ENCODE assay signal across 14 mouse cellular contexts in genomic region chr14:60381671-60382070, GRCm38 (mm10). TPM values are rescaled to one million over a fixed set of nuclear protein-coding genes. Genes with fewer than 3 reads are reported as not detected.
A peak's percentile ranks its signal among the peaks of the same experiment; 100 is the strongest.
DNase-seq lines count a peak whose midpoint lies in the region; ATAC-seq and TF ChIP-seq lines count a peak whose summit lies in the region.
"Had no signal": no experiment of that assay in that cellular context is flagged by ENCODE, and none has a peak within 500 bp of the region (broad histone marks: within the 10 kb centered on the region; RNA-seq: fewer than 3 reads in every experiment).

No protein-coding gene starts in this region.

- peak overlapping the region; percentile 5; the same call in 1 of the 2 replicates for H3K4me3 ChIP-seq in forebrain, embryonic 10.5 days
- H3K4me3 ChIP-seq in hindbrain, embryonic 12.5 days = peak overlapping the region; percentile 25
- peak overlapping the region; percentile 88 for H3K4me3 ChIP-seq in midbrain, embryonic 14.5 days (replicated peaks; ENCODE audit: low read depth, low read length)
- H3K4me3 ChIP-seq: erythroblast, embryonic 14.5 days; megakaryocyte, embryonic 14.5 days had no signal

- no peak overlapping the region for H3K27ac ChIP-seq in forebrain, embryonic 10.5 days
- H3K27ac ChIP-seq in hindbrain, embryonic 12.5 days = no peak overlapping the region
- no peak overlapping the region for H3K27ac ChIP-seq in midbrain, embryonic 14.5 days (replicated peaks; ENCODE audit: low read depth, low read length)

- 92% methylated on average over 4 of the region's 4 CpGs for WGBS in forebrain, embryonic 10.5 days
- WGBS in hindbrain, embryonic 12.5 days = 70% methylated on average over 4 of the region's 4 CpGs
- 59% methylated on average over 4 of the region's 4 CpGs for WGBS in midbrain, embryonic 14.5 days

- H3K9me3 ChIP-seq in forebrain, embryonic 10.5 days = no peaks in the 10 kb centered on the region
- H3K9me3 ChIP-seq in hindbrain, embryonic 12.5 days (replicated peaks) = no peaks in the 10 kb centered on the region
- H3K9me3 ChIP-seq in midbrain, embryonic 14.5 days (ENCODE audit: control insufficient read depth, low read length) = no peaks in the 10 kb centered on the region
- H3K9me3 ChIP-seq: megakaryocyte, embryonic 14.5 days had no signal

- ATAC-seq in hindbrain, embryonic 12.5 days (ENCODE audit: low FRiP score) = no peak
- ATAC-seq in midbrain, embryonic 14.5 days (ENCODE audit: low FRiP score, low TSS enrichment) = no peak
- ATAC-seq in erythroblast, adult 5-6 weeks (replicated peaks; ENCODE audit: low FRiP score, poor library complexity, severe bottlenecking) = no peak
- ATAC-seq: CD4-positive, CD25-positive, alpha-beta regulatory T cell, adult 4 months had no signal

- H3K27me3 ChIP-seq in forebrain, embryonic 10.5 days (ENCODE audit: poor library complexity, severe bottlenecking) = peaks cover 41% of the 10 kb centered on the region
- H3K27me3 ChIP-seq in hindbrain, embryonic 12.5 days = no peaks in the 10 kb centered on the region
- H3K27me3 ChIP-seq in midbrain, embryonic 14.5 days (ENCODE audit: control insufficient read depth, insufficient read depth, low read length) = no peaks in the 10 kb centered on the region

- peaks cover 16% of the 10 kb centered on the region for H3K36me3 ChIP-seq in forebrain, embryonic 10.5 days (replicated peaks)
- H3K36me3 ChIP-seq in hindbrain, embryonic 12.5 days = no peaks in the 10 kb centered on the region
- H3K36me3 ChIP-seq in midbrain, embryonic 14.5 days (ENCODE audit: control insufficient read depth, insufficient read depth, low read length) = 0 out of 2 replicates have a peak, but pooled peaks cover 7% of the 10 kb centered on the region

- no peak for TF ChIP-seq CTCF in brain, embryonic 14.5 days (IDR thresholded peaks at IDR 0.05; ENCODE audit: borderline replicate concordance, extremely low read depth, insufficient read depth, insufficient read length)

- peak overlapping the region; percentile 71 for H3K4me2 ChIP-seq in hindbrain, embryonic 12.5 days (replicated peaks)
- peak overlapping the region; percentile 83 for H3K4me2 ChIP-seq in midbrain, embryonic 14.5 days (ENCODE audit: low read length)
- H3K4me2 ChIP-seq: lung, embryonic 14.5 days had no signal

- H3K4me1 ChIP-seq in forebrain, embryonic 10.5 days = peaks cover 83% of the 10 kb centered on the region
- H3K4me1 ChIP-seq in hindbrain, embryonic 12.5 days = peaks cover 66% of the 10 kb centered on the region
- H3K4me1 ChIP-seq in midbrain, embryonic 14.5 days (ENCODE audit: control insufficient read depth, insufficient read depth, low read length) = peaks cover 73% of the 10 kb centered on the region

- peak; percentile 71 for DNase-seq in brain, embryonic 14.5 days (ENCODE audit: low read depth)
- no peak for DNase-seq in forebrain, embryonic 10.5 days (ENCODE audit: extremely low spot score, low spot score)
- no peak for DNase-seq in midbrain, embryonic 14.5 days
- DNase-seq in adipocyte (ENCODE audit: low spot score) = no peak
- no peak for DNase-seq in testis, postnatal 10 days (ENCODE audit: low spot score)
- DNase-seq: embryo, embryonic 11 days; kidney, adult 8-10 months; lung, embryonic 14.5 days; right cerebral cortex, postnatal 14 days had no signal

- H3K9ac ChIP-seq in hindbrain, embryonic 12.5 days = no peak overlapping the region
- H3K9ac ChIP-seq in midbrain, embryonic 14.5 days (replicated peaks; ENCODE audit: low read length) = peak overlapping the region; percentile 21; the same call in 1 of the 2 replicates
- H3K9ac ChIP-seq: lung, embryonic 14.5 days had no signal

- TF ChIP-seq POLR2A in brain, embryonic 14.5 days (IDR thresholded peaks at IDR 0.05; ENCODE audit: borderline replicate concordance, extremely low read depth, insufficient read depth, insufficient read length, poor library complexity, severe bottlenecking) = no peak

RNA-seq across cellular contexts. Expression of gene Amer2, which starts 8.6 kb away (rescaled TPM):
- 25.7 and 27.4 TPM in 2 replicates for polyA plus RNA-seq in brain, embryonic 14.5 days (2012; rRNA removed)
- 7.7 and 9.6 TPM in 2 replicates for polyA plus RNA-seq in forebrain, embryonic 10.5 days (2016; fragmentation: Nextera tagmentation; extraction: Ambion mirVana)
- polyA plus RNA-seq in hindbrain, embryonic 12.5 days (2016; fragmentation: Nextera tagmentation; extraction: Ambion mirVana) = 28.2 and 30.4 TPM in 2 replicates
- polyA plus RNA-seq in midbrain, embryonic 14.5 days (2014; fragmentation: Nextera tagmentation; extraction: Ambion mirVana) = 17.3 and 19.2 TPM in 2 replicates
- 0.21 and 2.5 TPM in 2 replicates for total RNA-seq in erythroblast, adult 5-6 weeks (2015; ENCODE audit: low replicate concordance)
- total RNA-seq in erythroblast, adult 5-6 weeks (2017; ENCODE audit: low replicate concordance) = 0.51 and 0.98 TPM in 2 replicates
- polyA plus RNA-seq: CD4-positive, CD25-positive, alpha-beta regulatory T cell, adult 4 months; erythroblast, embryonic 14.5 days had no signal

Comparison
In these comparisons a context has a peak if more than half of its experiments do, and no peak if none do; other contexts are left out.
1. H3K4me3 ChIP-seq: peak in every context shown above with its lines; median percentile 88 in midbrain, embryonic 14.5 days; 25 in hindbrain, embryonic 12.5 days; 5 in forebrain, embryonic 10.5 days.